Mouse (Mus musculus) adrenal gland, adult 2 months (tissue): Measurements from ENCODE around the gene Tmem39b. TPM values are rescaled to one million over a fixed set of nuclear protein-coding genes. Genes with fewer than 3 reads are reported as not detected.
"Not testable (repeated sequence)": the region's sequence is repeated elsewhere in the genome, so short reads cannot be mapped to it uniquely, and the experiment has no call there.

Experiments
- DNase-seq: peaks from one replicate; pipeline ENCODE4 v3.0.0; 2021
- long read RNA-seq: library from polyadenylated mRNA; stranded (forward); transcript quantifications from one replicate; pipeline ENCODE4 v2.0.0, GENCODE M21; 2021
- polyA plus RNA-seq: library from polyadenylated mRNA; depleted of rRNA; stranded (reverse); fragments of >200 nt; gene quantifications from 2 replicates; pipeline ENCODE4 v1.2.3, GENCODE M21; 2012; rRNA removed
- total RNA-seq, 2 experiments: library from RNA; stranded (reverse); gene quantifications; 2 replicates each; pipeline ENCODE4 v1.2.3; 2021

The Tmem39b gene
- total RNA-seq (10 to 100 TPM; 10.3 to 15.1 TPM), polyA plus RNA-seq (26.5 and 28.8 TPM in 2 replicates)
- long read RNA-seq, partial matches to known transcripts: 0 of 3 reads
- long read RNA-seq, other reads (novel, unspliced or antisense): 1 of 3 reads

DNA sequence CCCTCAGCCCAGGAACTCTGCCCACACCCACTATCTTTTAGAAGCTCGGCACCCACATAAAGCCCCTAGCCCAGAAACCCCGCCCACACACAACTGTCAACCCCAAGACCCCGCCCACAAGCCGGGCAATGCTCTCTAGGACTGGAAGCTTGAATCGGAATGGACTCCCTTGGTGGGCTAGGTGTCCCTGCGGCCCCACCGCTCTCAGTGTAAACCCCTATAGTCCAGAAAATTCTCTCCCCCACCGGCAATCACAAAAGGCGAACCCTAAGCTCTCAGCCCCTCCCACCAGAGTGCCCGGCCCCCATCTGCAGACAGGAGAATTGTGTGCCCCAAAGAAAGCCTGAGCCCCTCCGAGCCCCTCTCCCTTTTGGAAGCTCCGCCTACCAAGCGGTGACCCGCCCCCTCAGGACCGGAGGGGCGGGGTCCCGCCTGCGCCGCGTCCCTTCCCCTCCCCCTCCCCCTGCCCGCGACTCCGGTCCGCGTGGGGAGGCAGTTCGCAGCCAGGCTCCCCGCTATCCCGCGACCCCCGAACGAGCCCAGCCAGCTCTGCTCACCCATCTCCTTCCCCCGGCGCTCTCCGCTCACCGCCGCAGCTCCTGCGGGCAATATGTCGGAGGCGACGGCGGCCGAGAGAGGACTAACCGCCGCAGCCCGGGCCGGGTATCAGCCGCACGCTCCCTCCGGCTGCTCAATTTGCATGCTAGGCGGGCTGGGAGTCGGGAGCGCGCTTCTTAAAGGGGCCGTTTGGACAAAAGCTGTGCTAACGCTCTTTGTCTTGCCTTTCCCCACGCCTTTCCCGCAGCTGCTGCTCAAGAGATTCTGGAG, at the start of gene Tmem39b:
Gene Tmem39b, minus strand, starts transcription at position 681 of the 828 bp plus-strand sequence.
- DNase-seq: peak; percentile 95

DNA sequence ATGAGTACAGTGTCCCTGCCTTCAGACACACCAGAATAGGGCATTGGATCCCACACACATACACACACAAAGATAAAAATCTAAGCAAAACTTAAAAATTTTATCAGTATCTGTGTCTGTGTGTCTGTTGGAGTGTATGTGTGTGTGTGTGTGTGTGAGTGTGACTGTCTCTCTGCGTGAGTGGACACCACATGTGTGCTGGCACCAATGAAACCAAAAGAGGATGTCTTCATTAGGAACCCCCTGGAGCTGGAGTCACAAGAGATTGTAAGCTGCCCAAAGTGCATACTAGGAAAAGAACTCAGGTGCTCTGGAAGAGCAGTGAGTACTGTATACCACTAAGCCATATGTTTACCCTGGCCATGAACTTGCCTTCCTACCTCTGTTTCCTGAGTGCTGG, 49.5 kb upstream of the Tmem39b start:
- DNase-seq: no peak

DNA sequence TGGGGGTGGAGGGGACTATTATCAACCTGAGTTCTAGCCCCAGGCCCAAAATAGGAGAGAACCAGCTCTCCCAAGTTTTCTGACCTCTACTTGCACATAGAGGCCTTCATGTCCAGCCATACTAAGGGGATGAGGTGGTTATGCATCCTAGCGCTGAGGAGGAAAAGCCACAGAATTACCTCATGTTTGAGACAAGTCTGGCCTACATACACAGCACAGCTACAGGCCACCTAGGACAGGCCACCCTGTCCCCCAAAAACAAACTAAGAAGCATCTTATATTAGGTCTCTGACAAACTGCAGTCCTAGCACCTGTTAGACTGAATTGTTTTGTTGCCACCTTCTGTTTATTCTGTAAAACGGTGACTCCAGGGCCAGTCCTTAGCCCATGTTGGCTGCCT, 46.9 kb upstream of the Tmem39b start:
- no peak for DNase-seq

DNA sequence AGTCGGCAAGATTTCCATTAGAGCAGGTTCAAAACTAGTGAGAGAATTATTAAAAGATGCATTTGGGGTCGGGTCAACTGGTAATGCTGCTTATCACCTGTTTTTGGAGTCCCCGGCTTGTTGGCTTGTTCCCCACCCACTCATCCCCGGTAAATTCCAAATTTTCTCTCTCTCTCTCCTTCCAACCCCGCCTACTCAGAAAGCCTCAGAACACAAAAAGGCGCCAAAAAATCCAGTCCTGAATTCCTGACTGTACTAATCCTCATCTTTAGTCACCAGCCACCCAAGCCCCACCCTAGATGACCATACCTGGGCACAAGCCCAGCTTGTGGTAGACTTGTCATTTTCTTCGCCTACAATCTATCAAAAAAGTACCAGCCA, 46.4 kb upstream of the Tmem39b start:
- DNase-seq: no peak

DNA sequence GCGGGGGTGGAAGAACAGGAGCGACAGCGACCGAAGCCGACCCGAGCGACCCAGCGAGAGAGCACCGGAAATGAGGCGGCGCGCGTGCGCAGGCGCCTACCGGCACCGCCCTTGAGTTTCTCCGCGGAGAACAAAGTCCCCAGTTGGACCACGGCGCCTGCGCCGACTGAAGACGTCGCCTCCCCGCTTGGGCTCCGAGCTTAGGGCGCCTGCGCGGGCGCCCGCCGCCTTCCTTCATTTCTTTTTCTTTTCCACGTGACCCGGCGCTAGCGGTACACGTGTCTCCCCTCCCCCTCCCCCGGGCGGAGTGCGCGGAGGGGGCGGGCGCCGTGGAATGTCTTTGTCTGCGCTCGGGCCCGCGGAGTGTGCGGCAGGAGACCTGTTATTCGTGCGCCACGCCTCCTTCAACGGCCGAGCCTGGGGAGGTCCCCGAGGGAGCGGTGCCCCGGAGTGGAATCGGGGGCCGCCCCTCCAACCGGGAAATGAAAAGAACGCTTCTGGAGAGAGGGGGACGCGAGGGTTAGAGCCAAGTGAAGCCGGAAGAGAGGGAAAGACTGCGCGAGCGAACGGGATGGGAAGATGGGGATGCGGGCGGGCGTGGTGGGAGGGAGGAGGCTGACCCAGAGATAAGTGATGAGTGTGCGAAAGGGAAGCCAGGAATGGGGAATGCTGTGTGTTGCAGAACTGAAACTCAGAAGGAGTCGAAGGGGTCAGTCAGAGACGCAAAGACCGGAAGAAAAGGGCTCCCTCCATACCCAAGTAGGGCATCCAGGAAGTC, 45.8 kb upstream of the Tmem39b start, which contains the start of gene Khdrbs1:
Gene Khdrbs1, minus strand, starts transcription at position 72 of the 778 bp plus-strand sequence.
- peak; percentile 99 for DNase-seq

DNA sequence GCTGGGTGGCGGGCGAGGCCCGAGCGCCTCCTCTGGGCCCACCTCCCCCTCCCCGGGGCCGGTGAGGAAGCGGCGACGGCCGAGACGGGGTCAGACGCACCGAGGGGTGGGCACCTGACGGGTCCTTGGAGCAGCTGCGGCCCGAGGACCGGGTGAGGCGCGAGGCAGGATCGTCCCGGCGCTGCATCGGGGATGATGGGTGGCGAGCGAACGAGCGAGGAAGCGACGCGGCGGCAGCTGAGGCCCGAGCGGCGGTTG, 45.3 kb upstream of the Tmem39b start:
- no peak for DNase-seq

DNA sequence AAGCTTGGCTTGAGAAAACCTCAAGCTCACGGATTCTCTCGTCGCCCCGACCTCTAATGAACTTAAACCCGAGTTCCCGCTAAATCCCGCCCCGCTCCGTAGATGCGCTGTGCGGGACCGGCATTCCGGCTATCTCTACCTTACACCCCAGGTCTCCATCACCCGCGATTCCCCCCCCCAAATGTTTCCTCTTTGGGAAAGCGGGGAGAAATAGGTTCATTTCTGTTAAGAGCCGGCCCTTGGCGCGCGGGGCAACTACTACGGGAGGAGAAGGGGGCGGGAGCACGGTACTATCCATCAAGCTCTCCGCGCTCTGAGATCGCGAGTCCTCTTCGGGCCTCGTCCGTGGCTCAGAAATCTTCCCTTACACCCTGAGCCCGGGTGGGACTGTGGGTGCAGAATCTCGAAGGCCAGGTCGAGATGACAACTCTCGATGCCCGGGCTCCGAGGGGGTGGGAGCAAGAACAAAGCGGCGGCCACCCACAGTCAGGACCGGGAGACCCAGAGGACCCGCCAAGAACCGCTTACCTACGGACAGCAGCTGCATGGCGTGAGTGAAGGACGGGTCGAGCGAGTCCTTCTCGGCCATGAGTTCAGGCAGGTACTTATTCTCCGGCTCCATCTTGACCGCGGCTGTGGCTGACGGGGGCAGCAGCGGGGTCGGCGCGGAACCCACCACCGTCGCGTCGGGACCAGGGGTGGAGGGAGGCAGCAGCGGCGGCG, 44.8 kb upstream of the Tmem39b start:
- peak; percentile 66 for DNase-seq

DNA sequence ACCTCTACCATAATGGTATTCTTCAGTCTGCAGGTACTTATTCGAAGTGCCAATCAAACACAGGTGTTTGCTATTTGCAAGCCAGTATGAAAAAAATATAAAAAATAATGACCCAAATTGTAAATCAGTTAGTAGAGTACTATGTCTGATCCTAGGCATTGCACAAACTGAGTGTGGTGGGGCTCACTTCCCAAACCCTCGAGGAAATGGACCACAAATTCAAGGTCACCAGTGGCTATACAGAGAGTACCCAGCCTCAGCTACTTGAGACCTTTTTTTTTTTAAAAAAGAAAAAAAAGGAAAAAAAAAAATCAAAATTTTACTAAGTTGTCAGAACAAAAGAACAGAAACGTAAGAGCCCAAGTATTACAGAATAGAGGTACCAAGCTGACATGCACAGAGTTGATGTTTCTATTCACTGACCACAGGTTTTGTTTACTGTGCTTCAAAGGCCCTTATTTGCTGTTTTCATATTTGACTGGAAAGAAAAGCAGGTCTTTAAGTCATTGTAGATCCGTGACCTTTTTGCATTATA, 42.5 kb upstream of the Tmem39b start:
- DNase-seq: no peak

DNA sequence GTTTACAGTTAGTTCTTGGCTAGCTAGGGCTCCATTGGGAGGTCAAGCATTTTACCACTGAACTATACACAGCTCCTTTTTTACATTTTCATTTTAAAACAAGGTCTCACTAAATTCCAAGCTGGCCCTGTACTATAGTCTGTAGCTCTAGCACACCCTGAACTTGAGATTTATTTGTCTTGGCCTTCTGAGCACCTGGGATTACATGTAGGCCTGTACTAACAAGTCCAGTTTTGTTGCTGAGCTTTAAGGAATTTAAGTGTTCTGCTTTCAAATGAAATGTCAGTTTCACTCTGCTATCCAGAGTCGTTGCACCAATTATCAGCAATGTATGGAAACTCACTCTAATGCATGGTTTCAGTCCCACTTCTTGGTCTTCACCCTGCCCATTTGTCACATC, 39.5 kb upstream of the Tmem39b start:
- DNase-seq: no peak

DNA sequence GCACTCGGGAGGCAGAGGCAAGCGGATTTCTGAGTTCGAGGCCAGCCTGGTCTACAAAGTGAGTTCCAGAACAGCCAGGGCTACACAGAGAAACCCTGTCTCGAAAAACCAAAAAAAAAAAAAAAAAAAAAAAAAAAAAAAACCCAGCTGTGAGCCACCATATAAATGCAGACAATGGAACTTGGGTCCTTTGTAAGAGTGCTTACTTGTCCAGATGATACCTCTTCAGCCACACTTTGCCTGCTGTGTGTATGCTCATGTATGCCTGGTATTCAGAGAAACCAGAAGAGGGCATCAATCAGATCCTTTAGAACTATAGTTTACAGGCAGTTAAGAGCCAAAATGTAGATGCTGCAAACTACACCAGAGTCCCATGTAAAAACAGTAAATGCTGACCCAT, 38.8 kb upstream of the Tmem39b start:
- not testable (repeated sequence) for DNase-seq

DNA sequence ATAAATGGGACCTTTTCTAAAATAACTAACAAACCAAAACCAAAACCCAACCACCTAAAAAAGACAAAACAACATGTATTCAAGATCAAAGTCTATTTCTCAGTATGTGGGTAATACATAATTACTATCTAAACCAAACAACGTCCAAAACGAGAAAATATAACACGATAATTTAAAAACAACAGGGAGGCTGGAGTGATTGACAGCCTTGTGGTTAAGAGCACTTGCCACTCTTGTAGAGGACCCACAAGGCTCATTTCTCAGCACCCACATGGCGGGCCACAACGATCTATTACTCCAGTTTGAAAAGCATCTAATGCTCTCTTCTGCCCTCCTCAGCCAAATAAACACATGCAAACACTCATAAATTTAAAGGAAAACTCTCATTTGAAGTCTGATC, 34.8 kb upstream of the Tmem39b start:
- DNase-seq: no peak

DNA sequence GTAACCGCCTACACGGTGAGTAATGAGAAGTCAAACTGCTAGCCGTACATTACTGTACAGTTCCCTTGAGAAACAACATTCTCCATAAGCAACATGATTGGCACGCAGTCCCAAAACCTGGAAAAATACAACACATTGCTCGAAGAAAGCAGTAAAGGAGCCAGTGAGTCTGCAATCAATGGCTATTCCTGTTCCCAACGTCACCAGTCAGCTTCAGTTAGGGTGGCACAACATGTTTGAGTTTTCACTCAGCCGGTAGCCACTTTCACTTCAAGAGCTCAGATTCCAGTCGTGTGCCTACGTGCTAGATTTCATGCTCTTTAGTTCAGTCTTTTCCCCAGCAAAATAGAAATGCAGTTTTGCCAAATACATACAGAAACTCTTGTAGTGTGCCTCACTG, 19.7 kb upstream of the Tmem39b start:
- no peak for DNase-seq

DNA sequence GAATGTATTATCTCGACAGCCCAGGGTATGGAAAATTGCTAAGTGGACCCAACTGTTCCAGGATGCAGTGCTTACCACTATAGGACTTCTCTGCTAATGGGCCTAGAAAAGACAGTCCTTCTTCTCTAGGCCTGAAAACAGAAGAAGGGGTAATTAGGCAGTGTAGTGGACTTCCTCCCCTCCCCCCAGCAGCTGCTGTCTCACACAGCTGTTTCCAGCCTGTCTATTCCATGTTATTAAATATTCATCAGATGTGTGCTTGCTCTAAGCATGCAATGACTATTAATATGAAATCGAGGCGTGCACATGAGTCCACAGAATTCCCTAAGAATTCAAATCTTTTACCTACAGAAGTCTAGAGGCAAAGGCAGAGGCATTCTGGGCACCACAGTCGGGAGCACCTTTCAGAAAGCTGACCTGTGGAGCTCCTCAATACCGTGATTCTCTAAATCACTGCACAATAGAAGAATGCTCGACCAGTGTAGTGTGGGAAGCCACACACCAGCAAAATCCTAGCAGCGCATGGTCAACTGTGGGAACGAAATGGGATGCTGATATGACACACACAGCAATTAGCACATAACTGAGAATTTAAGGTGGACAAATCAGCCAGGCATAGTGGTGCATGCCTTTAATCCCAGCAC, 13.0 kb upstream of the Tmem39b start:
- DNase-seq: no peak

DNA sequence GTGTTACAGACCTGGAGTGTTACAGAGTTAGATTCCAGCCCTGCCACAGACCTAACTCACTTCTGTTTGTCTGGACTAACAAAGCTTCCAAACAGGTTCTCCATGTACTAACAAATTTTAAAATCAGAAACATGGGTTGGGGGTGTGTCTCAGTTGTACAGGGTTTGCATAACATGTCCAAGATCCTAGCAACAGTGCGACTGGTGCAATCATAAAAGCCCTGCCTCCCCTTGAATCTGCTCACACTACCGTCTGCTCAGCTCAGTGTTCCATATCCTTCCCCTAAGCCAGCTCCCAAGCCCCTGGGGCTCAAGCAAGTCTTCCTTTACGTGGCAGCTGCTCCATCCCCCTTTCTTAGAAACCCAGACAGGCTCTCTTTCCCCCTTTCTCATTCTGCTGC, 10.1 kb upstream of the Tmem39b start:
- DNase-seq: no peak

DNA sequence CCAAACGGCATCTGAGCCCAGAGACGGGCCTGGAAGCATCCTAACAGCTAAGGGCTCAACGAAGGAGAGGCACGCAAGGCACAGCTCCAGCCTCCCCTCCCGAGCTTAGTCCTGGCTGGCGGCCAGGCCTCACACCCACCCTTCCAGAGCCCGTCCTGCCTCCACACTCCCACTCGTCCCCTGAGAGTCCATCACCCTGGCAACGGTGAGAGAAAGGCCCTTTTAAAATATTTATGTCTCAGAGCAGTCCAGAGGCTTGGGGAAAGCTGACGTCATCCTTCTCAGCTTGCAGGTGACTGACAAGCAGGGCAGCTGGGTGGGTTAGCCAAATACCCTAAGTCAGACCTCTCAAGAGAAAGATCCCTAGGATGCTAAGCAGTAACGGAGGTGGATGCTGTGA, 5.8 kb upstream of the Tmem39b start:
- DNase-seq: peak; percentile 39

DNA sequence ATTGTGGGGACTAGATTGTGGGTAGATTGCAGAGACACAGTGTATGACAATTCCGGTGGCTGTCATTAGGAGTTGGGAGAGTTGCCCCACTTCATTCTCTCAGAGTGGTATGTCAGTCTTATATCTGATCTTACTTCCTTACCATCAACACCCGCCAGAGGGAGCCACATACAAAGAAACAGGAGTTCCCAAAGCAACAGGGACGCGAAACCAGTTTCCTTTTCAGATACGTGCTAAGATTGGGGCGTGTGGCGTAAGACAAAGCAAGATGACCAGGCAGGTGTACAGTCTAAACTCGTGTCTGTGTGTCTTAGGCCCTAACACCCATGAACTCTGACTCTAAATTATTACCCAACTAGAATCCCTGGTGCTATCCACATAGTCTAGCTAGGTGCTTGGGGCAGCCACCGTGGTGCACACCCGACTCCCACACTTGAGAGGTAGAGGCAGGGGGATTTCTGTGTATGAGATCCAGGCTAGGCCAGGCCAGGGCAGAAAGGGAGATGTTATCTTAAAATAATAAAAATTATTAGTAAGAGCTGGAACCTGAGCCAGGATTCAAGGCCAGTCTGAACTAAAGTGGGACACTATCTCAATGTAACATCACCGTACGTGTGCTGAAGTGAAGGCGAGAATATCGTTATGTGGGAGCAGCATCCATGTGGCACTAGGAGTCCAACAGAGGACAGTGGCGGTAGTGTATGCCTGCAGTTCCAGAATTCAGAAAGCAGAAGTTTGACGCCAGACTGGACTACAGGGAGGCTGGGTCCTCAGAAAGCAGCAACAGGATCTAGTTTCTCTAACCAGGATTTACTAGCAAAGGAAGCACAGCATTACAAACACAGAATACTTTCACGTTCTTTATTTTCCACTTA, 5.1 kb upstream of the Tmem39b start:
- peak; percentile 86 for DNase-seq

DNA sequence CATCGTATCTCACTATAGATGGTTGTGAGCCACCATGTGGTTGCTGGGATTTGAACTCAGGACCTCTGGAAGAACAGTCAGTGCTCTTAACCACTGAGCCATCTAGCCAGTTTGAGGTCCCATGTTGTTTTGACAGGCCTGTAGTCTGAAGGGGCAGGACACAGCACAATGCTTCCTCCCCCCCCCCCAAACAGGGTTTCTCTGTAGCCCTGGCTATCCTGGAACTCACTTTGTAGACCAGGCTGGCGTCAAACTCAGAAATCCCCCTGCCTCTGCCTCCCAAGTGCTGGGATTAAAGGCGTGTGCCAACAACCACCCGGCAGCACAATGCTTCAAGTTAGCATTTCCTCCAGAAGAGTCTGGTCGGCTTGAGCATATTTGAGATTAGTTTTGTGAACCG, 4.0 kb upstream of the Tmem39b start:
- not testable (repeated sequence) for DNase-seq

DNA sequence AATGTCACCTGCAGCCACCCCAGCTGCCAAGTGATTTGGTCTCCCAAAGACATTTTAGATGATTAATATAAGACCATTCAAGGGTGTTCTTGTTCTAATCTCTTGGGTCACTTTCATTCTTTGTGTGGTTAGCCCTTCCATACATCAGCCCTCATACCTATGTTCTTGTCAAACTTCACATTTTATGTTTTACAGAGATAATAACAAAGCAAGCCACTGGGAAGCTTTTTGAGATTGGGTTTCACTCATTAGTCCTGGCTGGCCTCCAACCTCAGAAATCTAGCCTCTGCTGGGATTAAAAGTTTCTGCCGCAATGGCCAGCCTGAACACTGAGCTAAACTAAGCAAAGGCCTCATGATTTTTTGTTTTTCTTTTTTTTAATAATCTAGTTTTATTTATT, 3.6 kb upstream of the Tmem39b start:
- DNase-seq: no peak

DNA sequence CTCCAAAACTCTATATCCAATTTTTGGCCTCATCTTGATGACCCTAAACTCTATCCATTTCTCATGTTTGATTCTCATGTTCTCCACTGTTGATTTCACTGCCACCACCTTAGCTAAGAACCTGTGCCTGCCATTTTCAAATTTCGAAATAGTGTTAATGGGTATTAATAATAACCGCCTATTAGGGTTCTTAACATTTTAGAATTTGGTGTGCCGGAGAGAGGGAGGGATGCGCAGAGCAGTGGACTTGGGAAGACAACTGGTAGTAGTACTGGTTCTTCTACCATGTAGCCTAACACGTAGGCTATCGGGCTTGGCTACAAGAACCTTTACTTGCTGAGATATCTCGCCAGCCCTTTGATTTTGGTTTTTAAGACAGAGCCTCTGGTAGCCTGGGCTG, 553 bp upstream of the Tmem39b start:
- DNase-seq: no peak

DNA sequence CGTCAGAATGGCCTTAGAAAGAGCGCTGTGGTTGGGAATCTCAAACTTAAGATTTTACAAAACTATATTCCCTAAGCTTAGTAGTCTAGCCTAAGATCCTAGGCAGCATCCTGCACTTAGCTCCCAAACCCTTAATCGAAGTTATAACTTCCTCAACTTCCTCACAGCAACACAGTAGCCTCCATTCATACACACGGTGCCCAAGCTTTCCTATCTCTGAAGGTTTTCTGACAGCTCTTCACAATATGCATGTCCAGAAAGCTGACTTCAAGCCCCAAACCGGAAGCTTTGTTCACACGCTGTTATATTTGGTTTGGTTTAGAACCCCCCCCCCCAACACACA, 852 bp downstream of the Tmem39b start:
- no peak for DNase-seq

DNA sequence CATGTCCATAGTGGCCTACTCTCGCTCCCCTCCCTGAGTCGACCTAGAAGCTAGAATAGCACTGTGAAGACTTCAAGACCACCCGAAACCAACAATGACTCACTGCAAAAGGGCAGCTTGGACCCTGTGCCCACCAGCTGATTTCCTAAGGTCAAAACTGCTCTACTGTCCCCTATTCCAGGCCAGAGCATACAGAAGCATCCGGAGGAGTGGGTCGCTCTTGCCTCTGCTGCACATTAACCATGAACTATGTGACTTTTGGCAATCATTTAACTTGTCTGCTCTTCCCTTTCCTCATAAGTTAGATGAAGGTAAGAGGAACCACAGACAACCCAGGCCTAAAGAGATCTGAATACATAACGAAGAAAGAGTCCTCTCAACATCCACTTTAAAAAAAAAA, 12.1 kb downstream of the Tmem39b start:
- no peak for DNase-seq
